Mouse (Mus musculus) Muller cell, postnatal 12 days (primary cell): Measurements from ENCODE around the gene Klhdc2.

Source experiments
- DNase-seq: peaks from one replicate; pipeline ENCODE4 v3.0.0-alpha.2; 2015; ENCODE audit errors: inconsistent ontology term

Gene Klhdc2

DNA sequence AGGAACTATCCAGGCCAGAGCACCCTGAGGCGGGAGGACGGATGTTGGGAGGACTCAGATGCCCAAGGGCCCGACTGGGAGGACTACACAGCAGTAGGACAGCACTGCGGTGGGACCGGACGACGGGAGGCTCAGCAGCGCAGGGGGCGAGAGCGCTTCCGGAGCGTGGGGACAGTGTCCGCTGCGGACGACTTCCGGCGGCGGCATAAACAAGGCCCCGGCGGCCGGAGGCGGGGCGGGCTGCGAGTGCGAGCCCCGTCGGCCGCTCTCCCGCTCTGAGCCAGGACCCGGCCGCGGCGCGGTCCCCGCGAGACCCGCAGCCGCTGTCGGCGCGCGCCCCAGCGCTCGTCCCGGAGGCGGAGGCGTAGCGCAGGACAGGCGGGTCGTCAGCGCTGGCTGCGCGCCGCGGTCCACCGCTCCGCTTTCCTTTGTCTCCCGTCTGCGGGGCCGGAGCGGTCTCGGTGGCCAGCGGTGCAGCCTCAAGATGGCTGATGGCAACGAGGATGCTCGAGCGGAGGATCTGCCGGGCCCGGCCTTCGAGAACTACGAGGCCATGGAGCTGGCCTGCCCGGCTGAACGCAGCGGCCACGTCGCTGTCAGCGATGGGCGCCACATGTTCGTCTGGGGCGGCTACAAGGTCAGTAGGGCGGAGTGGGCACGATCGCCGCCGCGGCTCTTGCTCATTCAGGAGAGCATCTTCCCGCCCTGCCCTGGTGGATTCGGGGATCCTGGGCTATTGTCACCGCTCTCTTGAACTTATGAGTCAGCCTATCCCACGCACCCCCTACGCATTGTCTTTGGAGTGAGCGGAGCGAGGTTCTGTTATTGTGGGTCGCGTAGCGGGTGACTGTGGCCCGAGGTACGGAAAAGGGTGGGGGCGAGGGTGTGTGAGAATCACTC lies at the start of gene Klhdc2:
TSS of gene Klhdc2 (plus strand) at position 171 of the 900 bp plus-strand sequence.
- peak; percentile 89 for DNase-seq

GRCm38 (mm10) chr12:69249766-69250165 lies 46.7 kb upstream of the Klhdc2 start:
- DNase-seq: no peak

- no peak for DNase-seq
Measured at GRCm38 (mm10) chr12:69250756-69251155, 45.7 kb upstream of the Klhdc2 start.

- no peak for DNase-seq
Measured at GRCm38 (mm10) chr12:69253806-69254205, 42.7 kb upstream of the Klhdc2 start.

DNA sequence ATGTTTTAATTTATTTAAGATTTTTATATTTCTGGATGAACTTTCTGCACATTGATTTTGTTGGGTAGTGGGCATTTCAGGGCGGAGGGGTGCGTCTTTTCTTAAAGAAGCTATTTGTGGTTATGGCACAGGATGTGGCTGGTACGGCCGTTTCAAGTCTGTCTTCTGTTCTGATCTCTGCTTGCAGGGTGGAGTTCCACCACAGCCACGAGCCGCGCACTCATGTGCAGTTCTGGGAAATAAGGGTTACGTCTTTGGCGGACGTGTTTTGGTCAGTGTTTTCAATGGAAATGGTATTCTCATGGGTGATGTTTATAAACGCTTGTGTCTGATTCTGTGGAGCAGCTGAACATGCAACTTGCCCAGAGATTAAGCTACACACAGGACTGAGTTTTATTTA lies 38.6 kb upstream of the Klhdc2 start:
- DNase-seq: no peak

DNA sequence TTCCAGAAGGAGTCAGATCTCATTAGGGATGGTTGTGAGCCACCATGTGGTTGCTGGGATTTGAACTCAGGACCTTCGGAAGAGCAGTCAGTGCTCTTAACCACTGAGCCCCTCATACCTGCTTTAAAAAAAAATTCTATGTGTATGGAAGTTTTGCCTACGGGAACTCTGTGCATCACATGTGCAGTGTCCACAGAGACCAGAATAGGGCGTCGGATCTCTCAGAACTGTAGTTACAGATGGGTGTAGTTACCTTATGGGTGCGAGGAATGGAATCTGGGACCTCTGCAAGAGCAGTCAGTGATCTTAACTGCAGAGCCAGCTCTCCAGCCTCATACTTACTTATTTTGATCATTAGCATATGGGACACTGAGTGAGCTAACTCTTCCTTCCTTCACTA lies 34.2 kb upstream of the Klhdc2 start:
- no peak for DNase-seq

DNA sequence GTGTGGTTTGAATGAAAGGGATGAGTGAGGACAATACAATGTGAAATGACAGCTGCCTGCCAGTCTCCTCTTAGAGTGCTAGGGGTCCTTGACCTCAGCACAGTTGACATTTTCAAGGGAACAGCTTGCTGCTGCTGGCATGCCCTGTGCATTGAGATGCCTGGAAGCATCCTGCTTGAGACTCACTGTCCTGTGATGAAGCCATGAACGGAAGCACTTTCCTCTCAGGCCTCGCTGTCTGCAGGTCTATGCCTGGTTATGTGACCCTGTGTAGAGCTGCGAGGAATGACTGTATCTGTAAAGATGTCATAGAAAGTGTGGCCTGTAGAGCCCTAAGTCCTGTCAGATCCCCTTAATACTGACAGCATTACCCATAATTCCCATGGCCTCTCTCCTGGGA lies 31.4 kb upstream of the Klhdc2 start:
- DNase-seq: no peak

- no peak for DNase-seq
Measured at GRCm38 (mm10) chr12:69267956-69268632, 28.4 kb upstream of the Klhdc2 start.

- no peak for DNase-seq
Measured at GRCm38 (mm10) chr12:69268956-69269355, 27.5 kb upstream of the Klhdc2 start.

DNA sequence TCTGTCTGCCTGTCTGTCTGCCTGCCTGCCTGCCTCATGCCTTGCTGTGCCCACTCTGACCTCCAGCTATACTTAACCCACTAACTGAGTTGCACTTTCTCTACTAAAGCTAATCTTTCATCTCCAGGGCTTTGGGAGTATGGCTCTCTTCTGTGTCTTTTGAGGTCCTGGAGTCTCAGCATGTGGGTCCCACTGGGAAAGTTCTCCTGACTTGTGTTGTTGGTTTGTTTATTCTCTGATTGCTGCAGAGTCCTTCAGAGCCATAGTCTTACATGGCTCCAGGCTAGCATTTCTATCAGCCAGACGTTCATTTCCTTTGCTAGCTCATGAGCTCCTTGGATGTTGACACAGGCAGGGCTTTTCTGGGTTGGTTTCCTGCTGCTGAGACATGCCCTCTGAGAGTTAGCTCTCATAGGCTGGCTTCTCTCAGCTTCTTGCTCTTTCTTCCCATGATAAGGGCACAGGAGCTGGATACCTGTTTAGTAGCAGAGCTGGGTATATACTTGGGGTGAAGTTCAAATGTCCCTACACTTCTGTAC lies 16.5 kb upstream of the Klhdc2 start:
- DNase-seq: no peak

DNA sequence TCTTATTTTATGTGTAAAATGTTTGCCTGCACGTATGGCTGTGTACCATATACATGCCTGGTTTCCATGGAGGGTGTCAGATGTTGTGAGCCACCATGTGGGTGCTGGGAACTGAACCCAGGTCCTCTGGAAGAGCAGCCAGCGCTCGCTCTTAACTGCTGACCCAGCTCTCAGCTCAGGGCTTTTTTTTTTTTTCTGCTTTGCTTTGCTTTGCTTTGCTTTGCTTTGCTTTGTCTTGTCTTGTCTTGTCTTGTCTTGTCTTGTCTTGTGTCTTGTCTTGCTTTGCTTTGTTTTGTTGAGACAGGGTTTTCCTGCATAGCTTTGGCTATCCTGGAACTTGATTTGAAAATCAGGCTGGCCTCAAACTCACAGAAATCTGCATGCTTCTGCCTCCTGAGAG lies 15.6 kb upstream of the Klhdc2 start:
- DNase-seq: no peak

DNA sequence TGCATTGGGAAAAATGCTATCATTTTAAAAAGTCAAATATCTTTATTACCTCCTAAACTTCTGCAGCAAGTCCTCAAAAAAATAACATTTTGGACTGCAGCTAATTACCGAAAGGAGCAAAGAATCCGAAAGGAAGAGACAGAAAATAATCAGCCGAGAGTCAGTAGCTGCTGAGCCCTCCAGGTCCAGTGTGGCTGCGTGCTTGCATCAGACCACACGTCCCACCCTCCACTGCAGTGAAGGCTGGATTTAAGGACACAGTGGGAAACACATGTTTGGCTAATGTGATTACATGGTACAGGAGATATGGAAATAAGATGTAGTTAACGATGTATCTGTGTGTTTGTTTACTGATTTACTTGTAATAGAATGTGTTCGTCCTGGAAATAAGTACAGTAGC lies 13.3 kb upstream of the Klhdc2 start:
- no peak for DNase-seq

GRCm38 (mm10) chr12:69287535-69287934 lies 8.9 kb upstream of the Klhdc2 start:
- DNase-seq: no peak

- no peak for DNase-seq
Measured at GRCm38 (mm10) chr12:69288699-69289098, 7.8 kb upstream of the Klhdc2 start.

- DNase-seq: no peak
Measured at GRCm38 (mm10) chr12:69292401-69292800, 4.1 kb upstream of the Klhdc2 start.

DNA sequence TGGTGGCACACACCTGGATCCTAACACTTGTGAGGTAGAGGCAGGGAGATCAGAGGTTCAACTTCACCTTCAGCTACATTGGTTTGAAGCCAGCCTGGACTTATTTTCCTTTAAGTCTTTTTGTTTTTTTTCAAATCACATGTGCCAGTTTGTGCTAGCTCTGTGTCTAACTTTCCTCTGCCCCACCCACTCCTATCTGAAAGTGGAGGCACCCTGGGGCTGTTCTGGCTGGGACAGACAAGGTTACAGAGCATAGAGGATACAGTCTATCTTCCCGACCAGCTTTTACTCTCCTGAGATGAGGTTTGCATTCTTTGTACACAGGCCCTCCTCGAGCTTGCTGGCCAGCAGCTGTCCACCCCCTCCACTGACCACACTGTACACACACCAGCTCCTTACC lies 2.7 kb upstream of the Klhdc2 start:
- DNase-seq: no peak

GRCm38 (mm10) chr12:69294936-69295335 lies 1.5 kb upstream of the Klhdc2 start:
- no peak for DNase-seq

DNA sequence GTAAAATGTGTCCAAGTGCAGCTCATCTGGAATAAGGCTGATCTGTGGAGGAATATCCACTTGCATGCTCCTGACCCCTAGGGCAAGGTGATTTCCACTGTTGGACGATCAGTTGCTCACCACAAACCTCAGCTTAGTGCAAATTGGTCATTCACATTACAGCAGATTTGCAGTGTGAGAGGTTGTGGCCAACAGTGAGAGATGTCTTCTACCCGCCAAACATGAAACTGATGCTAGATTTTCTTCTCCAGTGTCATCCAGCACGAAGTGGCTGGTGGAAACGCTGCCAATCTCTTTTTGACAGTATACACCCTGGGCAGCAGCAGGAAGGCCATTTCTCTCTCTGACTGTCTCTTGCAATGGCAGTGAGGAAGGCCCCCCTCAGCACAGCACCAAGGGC lies 830 bp upstream of the Klhdc2 start:
- peak; percentile 14 for DNase-seq

DNA sequence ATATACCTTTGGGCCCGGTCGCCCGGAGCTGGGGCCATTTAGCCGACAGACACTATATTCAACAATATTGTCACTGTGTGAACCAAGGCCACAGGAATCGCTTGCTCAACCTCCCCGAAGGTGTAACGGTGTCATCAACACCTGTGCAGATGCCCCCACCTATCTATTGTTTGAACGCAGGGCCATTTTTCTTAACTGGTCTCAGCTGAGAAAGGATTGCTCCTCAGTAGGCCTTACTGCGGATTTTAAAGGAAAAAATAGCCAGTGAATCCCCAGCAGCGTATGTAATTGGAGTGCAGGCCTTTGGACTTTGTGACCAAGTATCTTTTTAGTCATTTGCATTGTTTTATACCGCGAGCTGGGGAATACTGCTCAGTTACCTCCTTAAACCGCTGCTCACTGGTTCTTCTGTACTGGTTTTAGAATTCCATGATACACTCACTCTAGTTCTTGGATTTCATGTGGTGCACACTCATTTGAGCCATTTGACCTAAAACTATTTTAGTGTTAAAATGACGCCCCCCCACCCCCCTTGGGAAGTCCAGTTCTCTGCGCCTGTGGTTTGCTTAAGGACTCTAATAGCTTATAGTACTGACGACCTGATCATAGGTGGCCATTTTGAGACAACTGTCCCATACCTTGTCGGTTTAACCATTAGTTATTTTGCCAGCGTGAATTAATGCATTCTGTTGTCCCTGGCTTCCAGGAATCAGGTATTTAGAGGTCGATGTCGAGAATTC lies 1.1 kb downstream of the Klhdc2 start:
- DNase-seq: peak; percentile 33

GRCm38 (mm10) chr12:69298281-69298680 lies 1.8 kb downstream of the Klhdc2 start:
- no peak for DNase-seq

DNA sequence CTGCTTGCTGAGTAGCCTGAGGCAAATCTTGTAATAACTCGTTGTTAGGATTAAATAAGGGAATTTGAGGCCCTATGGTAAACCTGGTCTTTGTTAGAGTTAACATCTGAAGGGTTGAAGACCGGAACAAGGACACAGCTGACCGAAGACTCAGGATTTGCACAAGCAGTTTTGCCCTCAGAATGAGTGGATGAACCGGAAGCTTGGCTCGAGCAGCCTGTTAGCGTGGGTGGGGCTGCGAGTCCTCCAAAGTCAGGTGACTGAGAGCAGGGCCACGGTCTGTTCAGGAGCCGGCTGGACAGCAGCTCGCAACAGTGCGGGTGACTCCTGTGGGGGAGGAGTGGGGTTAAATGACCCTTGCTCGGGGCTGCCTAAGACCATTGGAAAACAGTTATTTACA lies 2.8 kb downstream of the Klhdc2 start:
- peak; percentile 30 for DNase-seq

- no peak for DNase-seq
Measured at GRCm38 (mm10) chr12:69299831-69300230, 3.4 kb downstream of the Klhdc2 start.
